Mouse (Mus musculus) Patski (cell line): ENCODE data around the gene Aoc3. TPM values are rescaled to one million over a fixed set of nuclear protein-coding genes. Genes with fewer than 3 reads are reported as not detected.

Experiments used
- ATAC-seq: fragments of 100-300 bp; one replicate; pipeline ENCODE4 v1.8.0; 2021
- CTCF ChIA-PET: fragments of 350-600 bp; sonication (Branson Sonifier 250); formaldehyde crosslinking; loops from one replicate; lab custom pipeline; 2022; ENCODE audit warnings: inconsistent platforms; lab: Charles Lee
- POLR2A ChIA-PET: fragments of 350-600 bp; sonication (Branson Sonifier 250); formaldehyde crosslinking; loops from one replicate; lab custom pipeline; 2022; ENCODE audit warnings: antibody characterized with exemption, inconsistent platforms; lab: Charles Lee
- DNase-seq: peaks from one replicate; pipeline ENCODE4 v3.0.0-alpha.2; 2011; ENCODE audit warnings: low read depth, low spot score
- H3K27me3 ChIP-seq: fragments of 371-371 bp; one replicate; pipeline ENCODE4 v1.5.1; 2021
- CTCF ChIP-seq: fragments of 100-300 bp; IDR thresholded peaks from one replicate; pipeline ENCODE4 v1.5.1; 2021
- in situ Hi-C: fragments of 300-500 bp; cut with MboI; formaldehyde crosslinking; loops from 3 replicates; pipeline ENCODE4 v1.11.1; 2018; ENCODE audit warnings: low pct_unique_long_range_greater_than_20kb, mixed read lengths
- polyA plus RNA-seq: library from polyadenylated mRNA; unstranded; gene quantifications from one replicate; pipeline ENCODE4 v1.2.3, GENCODE M21; 2021

Gene Aoc3
- polyA plus RNA-seq, 1 experiment from 2014 or later: 0.04 TPM

DNA sequence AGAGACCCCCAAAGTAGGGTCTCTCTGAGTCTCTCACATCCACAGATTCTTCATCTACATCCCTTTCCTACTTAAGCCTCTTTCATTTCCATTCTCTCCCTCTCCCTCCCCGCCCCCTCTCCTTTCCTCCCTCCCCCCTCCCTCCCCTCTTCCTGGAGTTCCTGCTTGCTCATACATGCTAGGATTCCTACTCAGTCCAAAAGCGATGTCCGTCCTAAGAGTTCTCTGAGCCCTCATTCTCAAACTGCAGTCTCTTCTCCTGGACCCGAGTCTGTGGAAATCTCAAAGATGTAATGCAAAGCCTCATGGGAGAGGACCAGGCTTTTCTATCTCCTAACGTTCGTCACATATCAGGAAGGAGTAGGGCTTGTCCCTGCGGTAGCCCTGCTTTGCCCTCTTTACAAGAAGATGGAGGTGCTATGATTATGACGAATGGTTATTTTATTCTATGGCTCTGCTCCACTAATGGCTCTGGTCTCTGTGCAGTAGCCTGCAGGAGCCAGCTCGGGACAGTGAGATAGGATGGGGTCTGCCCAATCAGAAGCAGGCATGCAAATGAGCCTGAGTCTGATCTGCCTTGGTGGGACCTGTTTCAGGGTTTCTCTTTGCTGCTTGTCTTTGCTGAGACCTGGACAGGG lies 7.8 kb downstream of the Aoc3 start:
- in situ Hi-C loops: no loop called here
- peak; percentile 55 for ATAC-seq
- TF ChIP-seq CTCF: no peak
- CTCF ChIA-PET: interaction anchor here (0.9 kb wide), 1 partner anchor 14 kb away, joined by 3 read pairs; no protein-coding TSS in a partner anchor
- peaks cover 9% of the 10 kb centered on the region for H3K27me3 ChIP-seq
- no peak for DNase-seq
- POLR2A ChIA-PET: interaction anchor here (0.6 to 1.2 kb wide), 3 partner anchors 8 to 77 kb away, joined by 3 read pairs; no protein-coding TSS in a partner anchor

DNA sequence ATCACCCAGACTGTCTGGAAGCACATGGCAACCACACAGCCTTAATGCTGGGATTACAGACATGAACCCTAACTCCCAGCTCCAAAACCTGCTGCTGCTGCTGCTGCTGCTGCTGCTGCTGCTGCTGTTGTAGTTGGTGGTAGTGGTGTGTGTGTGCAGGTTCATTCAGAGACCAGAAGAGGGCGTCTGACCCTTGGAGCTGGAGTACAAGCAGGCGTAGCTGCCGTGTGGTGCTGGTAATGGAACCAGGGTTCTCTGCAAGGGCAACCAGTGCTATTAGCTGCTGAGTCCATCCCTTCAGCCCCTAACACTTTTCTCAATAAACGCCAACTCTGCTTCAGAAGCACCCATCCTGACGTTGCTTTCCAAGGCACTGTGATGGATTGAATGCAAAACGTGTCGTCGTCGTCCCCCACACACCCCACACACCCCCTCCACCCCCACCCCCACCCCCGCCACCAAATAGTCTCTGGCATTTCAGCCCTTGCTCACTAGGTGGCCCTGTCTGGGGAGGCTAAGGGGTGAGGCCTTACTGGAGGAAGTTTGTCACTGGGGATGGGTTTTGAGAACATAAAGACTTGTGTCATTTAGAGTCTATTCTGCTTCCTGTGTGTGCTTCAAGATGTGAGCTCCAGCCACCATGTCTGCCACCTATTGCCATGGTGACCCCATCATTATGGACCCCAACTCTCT lies 16.8 kb downstream of the Aoc3 start:
- in situ Hi-C loops: no loop called here
- DNase-seq (no peak), ATAC-seq (no peak)
- POLR2A ChIA-PET: interaction anchor here (1.0 kb wide), 1 partner anchor 22 kb away, joined by 3 read pairs; no protein-coding TSS in a partner anchor
- H3K27me3 ChIP-seq: peaks cover 4% of the 10 kb centered on the region
- CTCF ChIA-PET: interaction anchor here (1.6 kb wide), 1 partner anchor 12 kb away, joined by 3 read pairs; no protein-coding TSS in a partner anchor
- TF ChIP-seq CTCF: no peak

DNA sequence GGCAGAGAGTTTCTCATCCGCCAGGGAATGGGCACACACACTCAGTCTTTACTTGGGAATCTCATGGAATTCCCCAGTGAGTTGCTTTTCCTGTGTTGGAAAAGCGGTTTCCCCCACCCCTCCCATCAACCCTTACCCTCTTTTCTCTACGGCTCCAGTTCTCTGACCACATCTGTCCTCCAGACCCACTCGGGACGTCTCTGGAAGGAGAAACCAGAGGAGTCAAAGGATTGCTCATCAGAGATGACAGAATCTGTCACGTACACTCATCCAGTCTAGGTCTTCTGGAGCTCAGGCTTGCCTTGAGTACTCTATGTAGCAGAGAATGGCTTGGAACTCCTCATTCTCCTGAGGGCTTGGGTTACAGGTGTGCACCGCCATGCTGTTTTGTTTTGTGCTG lies 18.4 kb downstream of the Aoc3 start:
- DNase-seq (no peak), ATAC-seq (no peak)
- ChIA-PET CTCF (interaction anchor here (1.6 kb wide), 1 partner anchor 10 kb away, joined by 3 read pairs; no protein-coding TSS in a partner anchor), POLR2A (no interaction called here)
- TF ChIP-seq CTCF: no peak
- H3K27me3 ChIP-seq: peaks cover 4% of the 10 kb centered on the region
- in situ Hi-C loops: no loop called here

DNA sequence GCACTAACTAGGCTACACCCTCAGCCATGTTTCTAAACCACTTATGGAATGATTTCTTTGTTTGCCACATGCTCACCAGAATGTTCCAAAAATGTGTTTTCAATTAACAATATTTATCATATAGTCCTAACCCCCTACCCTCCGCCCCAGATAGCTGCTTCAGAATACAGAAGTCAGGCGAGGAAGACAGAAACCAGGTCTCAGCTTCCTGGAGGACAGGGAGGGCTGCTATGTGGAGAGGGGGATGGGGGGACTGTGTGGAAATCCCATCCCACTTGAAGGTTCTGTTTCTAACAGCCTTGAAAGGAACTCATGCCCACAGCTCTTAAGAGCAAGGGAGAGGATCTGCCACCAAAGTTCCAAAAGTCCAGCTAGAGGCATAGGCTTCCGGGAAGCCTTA lies 18.8 kb downstream of the Aoc3 start:
- no peak for ATAC-seq
- no peak for DNase-seq
- CTCF ChIA-PET: no interaction called here
- TF ChIP-seq CTCF: no peak
- in situ Hi-C loops: no loop called here
- peaks cover 4% of the 10 kb centered on the region for H3K27me3 ChIP-seq
- POLR2A ChIA-PET: no interaction called here

DNA sequence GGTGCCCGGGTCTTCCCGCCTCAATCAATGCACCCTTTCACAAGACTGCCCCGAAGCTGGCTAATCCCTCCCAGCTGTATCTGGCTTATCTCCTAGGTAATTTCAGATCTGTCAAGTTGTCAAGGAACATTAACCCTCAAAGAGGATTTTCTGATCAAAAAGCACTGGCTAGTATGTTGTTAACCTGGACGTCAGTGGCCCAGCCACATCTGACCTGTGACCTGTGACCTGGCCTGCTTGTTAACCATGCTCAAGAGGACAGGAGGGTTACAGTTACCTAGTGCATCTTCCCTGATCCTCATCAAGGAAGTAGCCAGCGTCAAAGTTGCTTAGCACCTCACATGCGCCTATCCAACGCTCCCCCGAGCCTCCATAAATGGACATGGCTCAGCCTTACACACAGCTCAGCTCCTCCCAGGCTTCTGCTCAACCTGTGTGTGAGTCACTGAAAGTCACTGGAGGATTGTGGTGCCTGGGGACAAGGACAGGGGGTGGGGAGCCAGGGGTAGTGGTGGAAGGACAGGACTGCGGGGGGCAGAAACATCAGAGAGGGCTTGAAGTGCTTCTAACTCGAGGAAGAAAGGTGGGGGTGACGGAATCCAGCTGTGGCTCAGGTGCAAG lies 20.8 kb downstream of the Aoc3 start:
- DNase-seq: no peak
- ChIA-PET CTCF (interaction anchor here (1.1 to 1.7 kb wide), 2 partner anchors 30 to 44 kb away, joined by 3 to 4 read pairs; no protein-coding TSS in a partner anchor), POLR2A (no interaction called here)
- in situ Hi-C loops: no loop called here
- TF ChIP-seq CTCF: no peak
- H3K27me3 ChIP-seq: peaks cover 4% of the 10 kb centered on the region
- ATAC-seq: no peak

DNA sequence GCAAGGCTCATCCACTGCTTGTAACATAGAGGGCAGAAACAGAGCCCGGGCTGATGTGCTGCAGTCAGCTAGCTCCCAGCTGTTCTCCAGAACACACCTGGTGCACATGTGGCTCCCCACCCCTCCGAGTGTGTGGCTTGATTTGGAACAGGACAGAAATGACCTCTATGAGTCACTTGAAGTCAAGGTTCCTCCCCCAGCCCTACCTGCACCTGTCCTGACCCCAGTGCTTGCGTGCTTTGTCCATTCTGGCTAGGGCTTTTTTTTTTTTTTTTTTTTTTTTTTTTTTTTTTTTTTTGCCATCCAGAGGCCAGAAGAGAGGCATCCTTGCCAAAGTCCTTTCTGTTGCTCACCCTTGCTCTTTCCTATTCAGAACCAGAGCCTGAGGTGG lies 21.3 kb downstream of the Aoc3 start:
- DNase-seq (no peak), ATAC-seq (no peak)
- in situ Hi-C loops: no loop called here
- POLR2A ChIA-PET: no interaction called here
- TF ChIP-seq CTCF: no peak
- CTCF ChIA-PET: interaction anchor here (1.1 to 1.7 kb wide), 2 partner anchors 30 to 44 kb away, joined by 3 to 4 read pairs; no protein-coding TSS in a partner anchor
- H3K27me3 ChIP-seq: peaks cover 4% of the 10 kb centered on the region

DNA sequence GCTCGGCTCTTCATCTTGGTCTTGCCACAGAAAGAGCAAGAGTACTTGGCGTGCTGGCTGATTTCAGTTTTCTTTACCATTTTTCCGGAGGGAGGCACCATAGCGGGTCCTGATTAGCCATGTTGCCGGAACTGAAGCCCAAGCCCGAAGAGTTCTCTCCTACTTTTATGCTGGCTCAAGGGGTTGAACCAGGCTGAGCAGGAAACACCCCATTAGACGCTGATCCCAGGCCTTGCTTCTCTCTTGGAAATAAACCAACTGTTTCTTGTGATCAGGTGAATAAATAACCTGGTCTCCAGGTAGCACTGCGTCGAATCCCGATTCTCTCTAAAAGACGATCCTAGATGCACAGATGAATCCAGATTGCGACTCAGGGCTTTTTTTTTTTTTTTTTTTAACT lies 23.0 kb downstream of the Aoc3 start:
- ATAC-seq: no peak
- no peak for TF ChIP-seq CTCF
- ChIA-PET POLR2A (no interaction called here), CTCF (interaction anchor here (1.3 kb wide), 1 partner anchor 29 kb away, joined by 4 read pairs; the partner anchor contains the start of gene Aoc2)
- in situ Hi-C loops: no loop called here
- peaks cover 4% of the 10 kb centered on the region for H3K27me3 ChIP-seq
- DNase-seq: no peak

DNA sequence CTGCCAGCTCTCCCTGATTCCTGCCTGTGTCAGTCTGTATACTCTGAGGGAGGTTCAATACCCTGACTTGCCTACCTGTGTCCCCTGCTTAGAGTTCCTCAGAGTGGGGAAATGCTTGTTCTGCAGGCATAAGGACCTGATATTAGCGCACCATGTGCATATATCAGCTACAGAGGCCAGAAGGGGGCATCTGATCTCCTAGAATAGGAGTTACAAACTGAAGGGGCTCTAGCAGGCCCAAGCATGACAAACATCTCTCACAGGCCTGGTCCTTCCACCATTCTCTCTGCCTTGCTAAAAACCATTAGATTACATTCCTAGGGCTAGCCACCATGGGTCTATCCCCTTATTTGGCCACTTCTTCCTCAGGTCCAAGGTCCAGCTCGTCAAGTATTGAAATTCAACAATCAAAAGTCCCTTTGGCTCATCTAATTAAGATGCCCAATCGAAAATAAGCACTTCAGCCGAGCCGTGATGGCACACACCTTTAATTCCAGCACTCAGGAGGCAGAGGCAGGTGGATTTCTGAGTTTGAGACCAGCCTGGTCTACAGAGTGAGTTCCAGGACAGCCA lies 24.1 kb downstream of the Aoc3 start:
- ChIA-PET POLR2A (interaction anchor here (0.6 kb wide), 1 partner anchor 960 kb away, joined by 3 read pairs; no protein-coding TSS in a partner anchor), CTCF (interaction anchor here (1.3 kb wide), 1 partner anchor 30 kb away, joined by 4 read pairs; the partner anchor contains the start of gene Aoc2)
- ATAC-seq (no peak), DNase-seq (no peak)
- TF ChIP-seq CTCF: no peak
- peaks cover 4% of the 10 kb centered on the region for H3K27me3 ChIP-seq
- in situ Hi-C loops: no loop called here

DNA sequence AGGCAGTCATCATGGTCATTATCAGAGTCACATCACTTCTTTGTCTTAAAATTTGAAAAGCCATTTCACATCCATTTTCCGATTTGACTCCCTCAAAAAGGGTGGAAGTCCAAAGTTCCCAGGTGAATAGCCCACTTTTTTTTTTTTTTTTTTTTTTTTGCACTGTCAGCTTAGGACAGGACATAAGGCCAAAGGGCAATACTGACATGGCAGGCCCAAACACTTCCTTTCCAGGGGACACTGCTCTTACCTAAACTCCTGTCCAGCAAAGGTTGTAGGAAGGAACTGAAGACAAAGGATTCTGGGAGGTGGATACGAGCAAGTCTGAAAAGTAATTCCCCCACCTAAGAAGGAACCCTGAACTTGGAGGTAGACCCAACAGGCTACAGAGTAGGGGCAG lies 25.5 kb downstream of the Aoc3 start:
- CTCF ChIA-PET: no interaction called here
- ATAC-seq (no peak), DNase-seq (no peak)
- TF ChIP-seq CTCF: no peak
- in situ Hi-C loops: no loop called here
- no peaks in the 10 kb centered on the region for H3K27me3 ChIP-seq
- POLR2A ChIA-PET: no interaction called here

DNA sequence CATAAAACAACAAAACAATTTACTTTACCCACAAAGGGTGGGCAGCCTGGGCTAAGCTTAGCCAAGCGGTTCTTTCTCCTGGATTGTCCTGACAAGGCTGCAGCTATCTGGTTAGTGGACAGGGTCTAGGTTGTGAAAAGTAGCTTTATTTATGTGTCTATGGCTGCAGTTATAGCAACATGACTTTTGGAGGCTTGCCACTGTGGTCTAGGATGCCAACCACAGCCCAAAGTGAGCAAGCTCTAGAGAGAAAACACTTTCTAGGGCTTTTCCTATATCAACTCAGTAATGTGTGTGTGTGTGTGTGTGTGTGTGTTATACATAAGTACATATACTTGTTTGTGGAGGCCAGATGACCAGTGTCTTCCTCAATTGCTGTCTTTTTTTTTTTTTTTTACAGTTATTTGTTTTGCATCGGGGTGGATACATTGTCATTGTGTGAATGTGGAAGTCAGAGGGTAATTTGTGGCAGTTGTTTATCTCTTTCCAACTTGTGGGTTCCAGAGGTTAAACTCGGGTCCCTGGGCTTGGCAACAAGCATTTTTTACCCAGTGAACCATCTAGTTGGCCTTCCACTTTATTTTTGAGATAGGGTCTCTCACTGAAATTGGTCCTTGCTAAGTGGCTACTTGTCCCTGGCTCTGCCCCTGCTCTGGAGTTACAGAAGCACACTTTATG lies 27.2 kb downstream of the Aoc3 start:
- POLR2A ChIA-PET: no interaction called here
- TF ChIP-seq CTCF: no peak
- CTCF ChIA-PET: interaction anchor here (2.3 kb wide), 1 partner anchor 37 kb away, joined by 8 read pairs; no protein-coding TSS in a partner anchor
- in situ Hi-C loops: no loop called here
- DNase-seq: no peak
- ATAC-seq: no peak
- H3K27me3 ChIP-seq: no peaks in the 10 kb centered on the region
